Mouse (Mus musculus) left cerebral cortex, adult 8-10 months (tissue): Measurements from ENCODE around the gene Tmem117. TPM values are rescaled to one million over a fixed set of nuclear protein-coding genes. Genes with fewer than 3 reads are reported as not detected.

ENCODE experiments used
- DNase-seq, 2 experiments: peaks; one replicate each; pipeline ENCODE4 v3.0.0; 2022; ENCODE audit warnings: low spot score in 2 of 2
- total RNA-seq, 4 experiments: library from RNA; stranded (reverse); gene quantifications; 2 replicates each; pipeline ENCODE4 v1.2.4; 2022

Tmem117 gene
- total RNA-seq, 4 experiments from 2014 or later = 8.2 to 10.0 (median 9.2) TPM

DNA sequence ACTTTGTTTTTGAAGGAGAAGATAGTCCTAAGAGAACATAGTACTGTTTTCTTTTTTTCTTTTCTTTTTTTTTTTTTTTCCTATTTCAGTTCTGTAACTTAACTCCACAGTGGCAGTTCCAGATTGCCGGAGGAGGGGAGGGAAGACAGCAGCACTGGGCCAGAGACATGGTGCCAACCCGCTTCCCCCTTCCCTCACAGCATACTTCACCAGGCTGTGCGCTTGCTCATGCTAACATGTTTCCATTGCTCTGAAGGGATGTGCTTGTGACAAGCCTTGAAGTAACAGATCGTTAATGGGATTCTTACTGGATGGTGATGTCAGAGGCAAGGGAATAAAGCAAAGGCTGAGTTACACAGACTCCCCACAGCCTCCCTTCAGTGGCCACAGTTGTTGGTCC, 256.0 kb downstream of the Tmem117 start:
- DNase-seq = peak in 1 of 2 experiments; percentile 28

DNA sequence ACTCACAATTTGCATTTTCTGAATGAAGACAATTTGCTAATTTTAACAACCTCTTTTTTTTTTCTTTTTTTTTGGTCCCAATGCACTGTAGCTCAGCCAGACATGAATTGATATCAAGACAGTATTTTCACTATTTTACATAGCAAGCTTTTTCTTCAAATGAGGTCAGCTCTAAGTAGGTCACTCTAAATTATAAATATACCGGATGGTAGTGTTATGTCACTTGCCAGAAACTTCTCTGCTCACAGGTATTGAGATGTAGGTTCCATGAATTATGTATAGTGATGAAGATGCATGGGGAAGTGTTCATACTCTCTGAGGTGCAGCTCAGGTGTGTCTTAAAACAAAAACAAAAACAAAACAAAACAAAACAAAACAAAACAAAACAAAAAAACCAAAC, 264.2 kb downstream of the Tmem117 start:
- no peak for DNase-seq

DNA sequence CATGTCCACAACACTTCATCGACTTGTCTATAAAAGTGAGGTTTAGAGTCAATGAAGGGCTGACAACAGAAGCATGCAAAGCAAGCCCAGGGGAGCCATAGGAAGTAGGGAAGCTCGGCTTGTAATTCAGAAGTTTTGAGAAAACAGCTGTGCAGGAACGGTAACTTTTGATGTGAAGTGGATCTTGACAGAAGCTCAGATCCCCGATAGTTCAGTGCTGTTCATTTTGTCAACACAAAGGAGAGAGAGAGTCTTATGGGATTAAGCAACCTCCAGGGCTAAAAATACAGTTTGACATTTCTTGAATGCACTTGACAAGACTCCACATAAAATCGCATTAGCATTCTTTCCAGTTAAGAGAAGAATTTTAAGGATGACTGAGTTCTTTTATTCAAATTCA, 265.1 kb downstream of the Tmem117 start:
- DNase-seq = no peak

DNA sequence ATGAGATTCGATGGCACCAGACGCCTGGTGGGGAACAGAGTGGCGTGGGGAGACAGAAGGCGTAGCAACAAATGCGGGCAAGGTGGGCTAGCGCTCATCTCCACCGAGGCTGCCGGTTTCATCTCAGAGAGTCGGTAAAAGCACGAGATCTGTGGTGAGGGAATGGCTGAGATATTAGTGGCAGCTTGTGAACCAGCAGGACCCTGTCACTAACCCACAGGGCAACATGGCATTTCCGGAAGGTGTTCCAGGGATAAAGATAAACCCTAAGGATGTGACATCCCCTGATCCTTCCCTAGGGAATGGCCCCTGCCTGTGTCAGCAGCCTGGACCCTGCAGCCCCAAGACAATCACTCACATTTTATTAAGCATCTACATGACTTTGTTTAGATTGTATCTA, 266.6 kb downstream of the Tmem117 start:
- no peak for DNase-seq

DNA sequence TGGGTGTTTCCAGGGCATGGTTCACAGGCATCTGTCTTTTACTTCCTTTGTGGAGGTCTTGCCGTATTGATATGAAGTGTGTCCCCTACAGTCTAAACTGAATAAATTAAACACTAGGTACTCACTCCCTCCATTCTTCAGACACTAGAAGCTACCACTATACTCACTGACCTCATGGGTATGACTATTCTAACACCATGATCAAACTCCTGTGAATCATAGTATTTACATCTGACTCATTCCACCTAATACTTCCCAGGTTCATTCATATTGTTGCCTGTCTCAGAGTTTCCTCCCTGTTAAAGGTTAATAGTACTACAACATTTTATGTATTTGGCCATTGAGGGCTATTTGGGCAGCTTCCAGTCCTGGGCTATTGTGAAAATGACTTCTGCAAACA, 274.2 kb downstream of the Tmem117 start:
- no peak for DNase-seq

DNA sequence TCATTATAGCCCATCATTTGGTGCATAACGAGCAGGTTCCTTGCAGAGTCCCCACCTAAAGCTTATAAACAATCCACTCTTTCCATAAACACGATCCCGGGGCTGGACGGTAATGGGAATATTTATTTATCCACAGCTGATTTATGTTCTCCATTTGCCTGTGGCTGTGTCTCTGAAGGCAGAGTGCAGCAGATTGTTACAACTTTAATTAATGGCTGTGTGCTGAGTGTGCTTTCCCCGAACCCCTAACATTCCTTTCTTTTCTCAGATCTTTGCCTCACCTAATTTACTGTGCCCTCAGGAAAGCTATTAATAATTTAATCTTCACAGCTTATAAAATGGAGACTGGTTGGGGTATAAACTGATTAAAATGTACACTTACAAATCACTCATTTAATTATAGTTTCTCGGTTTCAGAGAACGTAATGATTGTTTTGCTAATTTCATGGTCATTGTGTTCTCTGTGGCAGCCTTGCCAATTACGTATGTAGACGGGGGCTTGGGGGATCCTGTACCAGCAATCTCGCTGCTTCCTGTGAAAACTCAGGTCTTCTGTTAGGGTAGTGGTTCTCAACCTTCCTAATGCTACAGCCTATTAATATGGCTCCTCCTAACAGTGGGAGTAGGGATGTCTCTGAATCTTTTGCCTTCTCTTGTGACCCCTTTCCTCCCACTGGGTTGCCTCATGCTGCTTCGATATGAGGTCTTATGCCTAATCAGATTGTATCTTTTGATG, 275.8 kb downstream of the Tmem117 start:
- no peak for DNase-seq

DNA sequence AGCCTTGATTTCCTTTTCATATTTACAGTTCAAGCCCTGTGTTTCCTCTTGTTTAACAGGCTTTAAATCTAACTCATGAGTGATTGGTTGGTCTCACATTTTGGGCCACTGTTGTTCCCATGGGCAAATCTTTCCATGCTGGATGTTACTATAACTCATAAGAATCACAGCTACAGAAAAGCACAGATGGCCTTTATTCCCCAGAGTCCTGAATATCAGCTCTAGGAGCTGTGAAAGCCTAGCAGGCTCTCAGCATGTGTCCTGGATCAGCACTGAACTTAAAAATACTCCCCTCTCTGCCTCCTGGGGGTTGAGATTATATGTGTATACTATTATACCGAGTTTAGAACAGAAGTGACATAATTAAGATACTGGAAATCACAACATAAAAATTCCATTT, 292.6 kb downstream of the Tmem117 start:
- no peak for DNase-seq

DNA sequence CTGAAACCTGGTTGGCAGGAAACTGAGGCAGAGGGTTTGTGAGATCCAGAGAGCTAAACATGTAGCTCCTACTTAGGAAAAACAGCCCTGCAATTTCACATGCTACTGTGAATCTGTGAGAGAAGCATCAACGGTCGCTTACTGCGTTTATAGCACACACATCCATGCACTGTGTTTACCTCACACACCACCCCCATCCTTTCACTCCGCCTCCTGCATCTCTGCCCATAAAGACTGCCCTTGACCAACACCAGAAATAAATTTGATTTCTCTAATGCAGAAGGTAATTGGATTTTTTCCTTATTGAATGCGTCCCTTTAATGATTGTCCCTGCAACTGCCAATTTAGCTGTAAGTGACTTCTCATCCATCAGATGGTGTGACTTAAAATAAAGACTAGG, 299.0 kb downstream of the Tmem117 start:
- DNase-seq = no peak

DNA sequence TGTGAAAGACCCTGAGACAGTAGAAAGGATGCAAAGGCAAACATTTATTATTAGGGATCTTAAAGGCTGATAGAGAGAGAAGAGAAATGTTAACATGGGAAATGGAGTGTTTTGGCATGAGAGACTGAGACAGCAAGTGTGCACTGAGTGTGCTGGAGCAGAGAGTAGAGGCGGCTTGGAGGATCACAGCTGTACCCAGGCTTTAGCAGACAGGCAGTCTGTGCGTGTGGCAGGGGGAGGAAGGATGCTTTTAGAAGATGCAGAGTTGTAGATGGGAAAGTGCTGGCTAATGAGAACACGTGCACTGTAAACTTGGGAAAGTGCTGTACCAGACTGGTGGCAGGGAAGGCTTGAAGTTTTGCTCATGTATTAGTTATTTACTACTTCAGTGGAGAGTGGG, 301.7 kb downstream of the Tmem117 start:
- peak in 1 of 2 experiments; percentile 22 for DNase-seq

DNA sequence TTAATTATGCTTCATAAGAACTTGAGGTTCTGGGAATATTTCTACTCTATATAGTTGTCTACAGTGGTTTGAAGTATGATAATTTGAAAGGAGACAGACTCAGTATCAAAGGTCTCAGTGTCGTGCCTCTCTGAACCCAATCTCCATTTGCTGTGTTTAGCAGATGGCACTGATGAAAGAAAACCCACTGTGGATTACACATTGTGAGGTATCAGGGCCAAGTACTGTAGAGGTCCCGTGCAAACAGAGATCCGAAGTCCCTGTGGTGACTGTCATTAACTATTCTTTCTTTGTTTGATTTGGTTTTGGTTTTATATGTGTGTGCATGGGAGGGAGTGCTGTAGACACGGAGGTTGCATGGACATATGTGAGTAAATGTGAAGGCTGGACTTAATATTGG, 304.0 kb downstream of the Tmem117 start:
- no peak for DNase-seq

DNA sequence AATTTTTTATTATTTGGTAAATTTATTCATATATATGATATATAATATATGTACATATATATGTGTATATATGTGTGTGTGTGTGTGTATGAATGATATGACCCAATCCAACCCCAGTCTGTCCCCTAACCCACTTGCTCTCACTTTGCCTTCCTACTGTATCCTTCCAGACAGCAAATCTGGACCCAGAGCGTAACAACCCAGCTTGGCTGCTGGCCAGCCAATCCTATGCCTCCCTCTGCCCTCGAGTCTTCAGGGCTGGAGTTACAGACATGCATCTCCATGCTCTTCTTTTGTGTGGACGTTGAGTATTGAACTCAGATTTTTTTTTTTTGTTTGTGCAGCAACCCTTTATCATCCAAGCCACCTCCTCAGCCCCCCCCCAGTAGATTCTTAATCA, 304.4 kb downstream of the Tmem117 start:
- DNase-seq = no peak

DNA sequence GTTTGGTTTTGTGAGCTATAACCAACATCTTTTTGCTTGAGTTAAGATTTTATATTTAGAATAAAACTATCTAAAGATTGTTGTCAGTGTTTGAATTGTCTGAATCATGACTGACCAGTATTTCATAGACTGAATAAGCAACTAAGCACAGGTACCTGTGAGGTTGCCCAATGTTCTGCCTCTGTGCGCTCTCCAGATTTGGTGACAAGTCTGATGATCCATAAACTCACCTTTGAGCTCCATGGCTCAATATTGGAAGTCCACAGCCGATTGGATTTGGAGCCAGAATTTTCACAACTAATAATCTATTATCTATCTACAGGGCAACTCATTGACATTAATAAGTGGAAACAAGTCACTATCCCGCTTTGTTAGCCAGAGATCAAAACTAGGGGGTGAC, 312.9 kb downstream of the Tmem117 start:
- no peak for DNase-seq

DNA sequence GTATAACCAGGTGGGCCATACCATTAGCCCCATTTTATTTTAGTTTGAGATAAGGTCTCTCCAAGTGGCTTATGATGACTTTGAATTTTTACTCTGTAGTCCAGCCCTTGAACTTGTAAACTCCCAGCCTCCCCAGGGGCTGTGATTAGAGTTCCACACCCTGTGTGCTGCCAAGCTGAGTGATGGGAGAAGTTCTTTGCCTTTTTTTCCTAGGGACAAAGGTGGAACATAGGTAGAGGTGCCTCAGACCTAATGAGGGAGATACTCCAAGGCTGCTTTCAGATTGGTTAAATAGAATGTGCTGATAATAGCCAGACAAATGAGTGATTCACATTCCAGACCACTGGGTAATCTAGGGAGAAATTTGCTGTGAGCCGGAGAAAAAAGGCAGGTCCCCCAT, 313.4 kb downstream of the Tmem117 start:
- no peak for DNase-seq

DNA sequence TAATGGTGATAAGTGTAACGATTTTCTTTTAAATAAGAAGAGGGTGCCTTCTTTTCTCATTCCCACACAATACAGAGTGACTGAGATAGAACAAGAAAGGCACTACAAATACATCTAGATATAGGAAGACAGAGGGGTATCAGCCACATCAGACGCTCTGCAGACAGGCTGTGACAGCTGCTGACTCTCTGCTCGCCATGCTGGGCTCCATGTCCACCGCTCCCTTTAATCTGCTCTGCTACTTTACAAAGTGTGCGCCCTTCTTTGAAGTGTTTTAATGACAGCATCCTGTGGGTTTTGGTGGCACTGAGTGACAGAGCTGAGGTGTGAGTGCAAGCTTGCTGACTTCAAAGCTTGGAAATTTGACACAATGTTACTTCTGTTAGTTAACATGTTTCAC, 314.9 kb downstream of the Tmem117 start:
- DNase-seq = no peak

DNA sequence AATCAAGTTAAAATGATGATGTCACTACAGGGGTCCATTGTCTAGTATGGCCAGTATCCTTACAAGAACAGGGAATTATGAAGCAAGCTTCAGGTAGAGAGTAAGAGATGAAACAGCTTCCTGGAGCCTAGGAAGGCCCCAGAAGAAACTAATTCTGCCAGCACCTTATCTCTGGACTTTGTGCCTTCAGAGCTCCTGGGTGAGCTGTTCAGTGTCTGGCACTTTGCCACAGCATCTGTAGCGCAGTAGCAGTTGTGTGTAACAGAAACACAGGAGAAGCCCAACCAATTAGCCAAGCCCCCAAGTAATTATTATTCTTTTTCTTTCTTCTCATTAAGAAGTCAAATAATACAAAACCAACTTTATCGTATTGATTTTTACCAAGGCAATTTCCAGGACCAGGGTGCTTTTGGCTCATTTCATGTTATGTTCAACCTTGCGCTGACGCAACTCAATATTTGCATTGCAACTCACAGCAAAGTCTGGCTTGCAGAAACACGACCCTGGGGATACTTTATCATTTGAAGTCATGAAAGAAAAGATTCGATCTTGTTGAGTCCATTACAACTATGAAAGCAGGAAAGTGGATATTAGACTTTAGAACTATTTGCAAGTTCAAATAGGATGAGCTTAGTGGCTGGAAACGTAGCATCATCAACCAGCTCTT, 322.5 kb downstream of the Tmem117 start:
- no peak for DNase-seq

DNA sequence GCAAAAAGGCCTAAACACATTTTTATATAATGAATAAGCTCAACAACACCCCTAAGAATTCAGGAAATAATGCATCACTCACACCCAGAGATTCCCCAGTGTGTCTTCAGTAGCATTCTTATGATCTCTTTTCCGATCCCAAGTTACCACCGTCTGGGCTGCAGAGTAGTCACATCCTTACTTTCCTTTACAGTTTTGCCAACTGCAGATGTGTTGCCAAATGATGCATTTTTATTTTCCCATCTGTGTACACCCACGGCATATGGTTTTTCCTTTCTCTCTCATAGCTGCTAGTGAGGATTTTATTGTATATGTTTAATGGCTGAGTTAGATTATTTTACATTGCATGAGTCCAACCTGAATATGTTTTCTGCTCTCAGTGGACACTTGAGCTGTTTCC, 327.7 kb downstream of the Tmem117 start:
- peak in 1 of 2 experiments; percentile 53 for DNase-seq

DNA sequence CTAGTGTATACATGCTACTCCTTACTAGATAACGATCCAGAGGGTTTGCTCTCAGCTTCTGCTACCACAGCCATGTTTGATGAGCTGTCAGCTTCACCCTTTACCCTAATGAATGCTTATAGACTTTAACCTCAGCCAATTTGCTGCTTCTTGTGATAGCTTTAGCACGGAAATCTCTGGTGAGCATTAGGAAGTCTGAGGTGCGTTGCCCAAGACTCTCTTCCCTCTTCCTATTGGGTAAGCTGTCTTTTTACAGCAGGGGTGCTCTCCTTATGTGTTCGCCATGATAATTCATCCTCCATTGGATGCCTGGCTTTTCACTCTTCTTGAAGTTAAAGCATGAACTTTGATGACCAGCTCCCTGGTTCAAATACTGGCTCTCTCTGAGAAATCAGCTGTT, 328.2 kb downstream of the Tmem117 start:
- DNase-seq = no peak

DNA sequence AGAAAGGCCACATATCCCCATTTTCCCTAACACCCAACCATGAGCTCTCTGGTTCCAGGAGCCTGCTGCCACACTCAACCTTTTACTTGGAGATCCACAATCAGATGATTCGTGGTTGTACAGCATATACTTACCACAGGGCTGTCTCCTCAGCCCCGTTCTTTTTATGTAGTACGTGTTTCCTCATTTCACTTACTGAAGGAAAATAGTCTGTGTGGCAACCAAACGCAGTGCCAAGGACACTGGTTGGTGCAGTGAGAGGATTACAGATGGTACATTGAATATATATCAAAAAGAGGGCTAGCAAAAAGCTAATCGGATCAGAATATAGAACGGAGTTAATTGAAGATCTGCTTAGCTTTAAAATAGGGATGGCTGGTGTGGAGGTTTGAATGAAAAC, 338.0 kb downstream of the Tmem117 start:
- no peak for DNase-seq

DNA sequence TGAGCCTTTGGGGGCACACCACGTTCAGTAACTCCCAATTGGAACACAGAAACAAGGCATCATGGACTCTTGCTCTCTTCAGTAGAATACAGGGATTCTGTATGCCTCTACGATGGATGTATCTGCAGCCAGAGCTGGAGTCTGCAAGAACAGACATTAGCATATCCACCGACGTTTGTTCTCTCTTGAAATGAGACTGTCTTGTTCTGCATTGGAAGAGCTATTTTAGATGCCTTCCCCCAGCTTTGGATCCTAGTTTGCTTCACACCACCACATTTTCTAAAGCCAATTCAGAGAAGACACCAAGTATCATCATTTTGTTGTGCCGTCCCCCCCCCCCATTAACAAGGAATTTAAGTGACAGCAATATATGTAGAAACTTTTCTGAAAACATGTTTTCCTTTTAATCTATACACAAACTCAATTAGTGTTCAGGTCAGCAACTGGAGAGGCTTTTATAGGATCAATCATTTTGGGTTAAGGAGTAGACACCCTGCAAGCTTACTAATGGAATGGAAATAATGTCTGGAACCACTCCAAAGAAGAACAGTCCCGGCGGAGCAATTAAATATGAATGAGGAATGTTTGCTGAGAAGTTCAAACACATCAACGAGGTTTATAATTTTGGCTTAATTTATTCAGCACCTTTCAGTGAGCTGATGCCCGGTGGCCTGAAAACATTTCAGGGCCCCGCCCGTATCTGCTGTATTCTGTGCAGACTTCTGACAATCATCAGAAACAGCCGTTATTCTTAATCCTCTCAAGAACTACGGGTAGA, 339.6 kb downstream of the Tmem117 start:
- no peak for DNase-seq

DNA sequence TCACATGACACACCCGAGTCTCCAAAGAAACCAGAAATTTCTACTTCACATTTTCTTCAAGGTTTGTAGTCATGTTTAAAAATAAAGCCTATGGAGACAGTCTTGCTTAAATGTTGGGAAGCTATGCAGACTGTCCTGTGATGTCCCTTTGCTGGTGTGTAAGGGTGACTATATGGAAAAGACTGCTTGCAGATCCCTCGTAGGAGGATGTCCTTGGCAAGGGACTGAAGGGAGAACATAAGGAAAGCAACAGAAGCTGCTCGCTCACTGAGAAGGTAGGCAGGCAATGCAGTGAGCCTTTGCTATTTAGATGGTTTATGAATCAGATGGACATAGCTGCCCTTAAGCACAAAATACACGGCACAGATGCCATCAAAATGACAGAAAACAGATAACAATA, 352.8 kb downstream of the Tmem117 start:
- DNase-seq = peak in 1 of 2 experiments; percentile 66

DNA sequence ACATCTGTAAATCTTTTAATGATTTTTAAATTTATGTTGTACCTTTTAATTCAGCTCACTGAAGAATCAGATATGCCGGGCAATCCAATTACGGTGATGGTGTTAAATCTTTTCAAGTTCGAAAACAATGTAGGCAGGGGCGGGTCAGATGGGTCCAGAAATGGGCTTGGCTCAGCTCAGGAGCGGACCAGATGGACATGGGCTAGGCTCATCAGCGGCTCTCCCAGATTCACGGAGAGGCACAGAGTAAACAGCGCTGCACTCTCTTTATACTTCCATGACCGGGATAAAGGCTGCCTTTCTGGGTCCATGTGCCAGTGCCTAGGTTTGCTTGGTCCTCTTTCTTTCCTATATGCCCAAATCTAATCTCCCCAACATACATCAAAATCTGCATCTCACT, 366.3 kb downstream of the Tmem117 start:
- no peak for DNase-seq

DNA sequence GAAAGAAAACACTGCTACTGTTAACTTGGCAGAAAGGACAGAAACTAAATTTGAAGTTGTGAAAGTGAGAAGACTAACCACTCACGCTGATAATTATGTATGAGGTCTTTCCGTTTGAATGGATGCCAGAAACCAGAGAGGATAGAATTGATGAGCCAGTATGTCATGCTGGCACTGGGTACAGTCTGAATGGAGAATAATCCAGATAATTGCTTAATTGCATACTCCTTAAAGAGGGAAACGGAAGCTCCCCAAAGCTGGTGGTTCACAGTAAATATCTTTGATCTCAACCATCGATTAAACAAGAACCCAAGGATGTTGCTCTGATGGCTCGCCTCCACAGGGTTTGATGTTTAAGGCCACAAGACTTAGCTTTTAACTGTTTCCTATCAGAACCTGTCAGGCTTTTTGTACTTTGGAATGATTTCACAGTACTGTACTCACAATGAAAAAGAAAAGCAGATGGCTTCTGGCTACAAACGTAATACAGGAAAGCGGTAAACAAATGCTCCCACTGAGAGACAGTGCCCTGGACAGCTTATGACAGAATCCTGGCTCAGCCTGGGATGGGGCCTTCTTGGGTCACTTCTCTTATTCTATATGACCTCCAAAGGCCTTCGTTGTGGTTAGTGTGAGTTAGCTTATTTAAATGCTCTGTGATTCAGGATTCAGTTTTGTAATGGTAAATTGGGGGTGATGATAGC, 376.2 kb downstream of the Tmem117 start:
- no peak for DNase-seq
